Mouse (Mus musculus): Measurements from ENCODE around the gene Gm5724.

The Gm5724 gene

GRCm38 (mm10) chr6:141773710-141774109 lies at the start of gene Gm5724:
Gene Gm5724 (minus strand): TSS chr6:141773810.
- in situ Hi-C loops (cut with MboI, MseI) = no loop called here

DNA sequence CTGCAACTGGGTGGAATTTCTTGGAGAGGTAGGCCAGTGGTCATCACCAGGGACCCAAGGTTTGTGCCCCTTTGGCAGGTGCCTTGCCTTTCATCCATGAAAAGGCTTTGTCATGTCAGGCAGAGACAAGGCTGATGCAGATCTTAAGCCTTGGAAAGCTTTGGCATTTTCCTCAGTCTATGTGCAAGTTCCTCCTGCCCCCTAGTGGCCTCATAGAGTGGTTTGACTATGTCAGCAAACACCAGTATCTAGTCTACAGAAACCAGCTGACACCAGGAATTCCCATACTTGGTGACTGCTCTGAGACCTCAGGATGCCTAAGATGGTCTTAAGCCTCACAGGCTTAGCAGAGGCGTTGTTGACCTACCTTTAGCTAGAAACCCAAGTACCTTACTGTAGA lies 24.2 kb upstream of the Gm5724 start:
- in situ Hi-C loops (cut with MboI, MseI) = no loop called here

GRCm38 (mm10) chr6:141774476-141774875 lies 866 bp upstream of the Gm5724 start:
- in situ Hi-C loops (cut with MboI, MseI) = no loop called here

DNA sequence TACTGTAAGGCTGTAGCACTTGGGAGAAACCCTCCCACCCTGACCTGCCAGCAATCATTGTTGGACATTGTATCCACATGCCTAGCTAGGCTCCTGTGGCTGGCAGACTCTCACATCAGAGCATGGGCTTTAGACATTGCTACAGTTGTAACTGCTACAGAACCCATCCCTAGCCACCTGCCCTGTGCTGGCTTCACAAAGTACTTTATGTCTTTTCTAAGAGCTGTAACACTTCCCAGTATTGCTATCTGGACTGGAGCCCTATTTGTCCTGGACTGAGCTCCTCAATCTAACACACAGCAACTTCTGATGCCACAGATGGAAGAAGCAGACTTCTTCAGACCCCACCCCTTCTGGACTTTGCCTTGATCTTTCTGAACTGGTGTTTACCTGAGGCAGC lies 82.4 kb downstream of the Gm5724 start:
- in situ Hi-C loops (cut with MboI, MseI) = no loop called here

GRCm38 (mm10) chr6:141687008-141687407 lies 86.6 kb downstream of the Gm5724 start:
- in situ Hi-C loops (cut with MboI, MseI) = no loop called here
